Mouse (Mus musculus) duodenum, adult 2 months (tissue): ENCODE measurements around the gene Bpifa6. TPM values are rescaled to one million over a fixed set of nuclear protein-coding genes. Genes with fewer than 3 reads are reported as not detected.

ENCODE experiments used
- polyA plus RNA-seq: library from polyadenylated mRNA; depleted of rRNA; stranded (reverse); fragments of >200 nt; gene quantifications from 2 replicates; pipeline ENCODE4 v1.2.3, GENCODE M21; 2012; ENCODE audit warnings: low replicate concordance; rRNA removed

Bpifa6 gene
- polyA plus RNA-seq = not detected in 2 replicates

GRCm38 (mm10) chr2:153974582-153974981 is at the start of gene Bpifa6:
TSS of gene Bpifa6 (plus strand) at chr2:153974945.

DNA sequence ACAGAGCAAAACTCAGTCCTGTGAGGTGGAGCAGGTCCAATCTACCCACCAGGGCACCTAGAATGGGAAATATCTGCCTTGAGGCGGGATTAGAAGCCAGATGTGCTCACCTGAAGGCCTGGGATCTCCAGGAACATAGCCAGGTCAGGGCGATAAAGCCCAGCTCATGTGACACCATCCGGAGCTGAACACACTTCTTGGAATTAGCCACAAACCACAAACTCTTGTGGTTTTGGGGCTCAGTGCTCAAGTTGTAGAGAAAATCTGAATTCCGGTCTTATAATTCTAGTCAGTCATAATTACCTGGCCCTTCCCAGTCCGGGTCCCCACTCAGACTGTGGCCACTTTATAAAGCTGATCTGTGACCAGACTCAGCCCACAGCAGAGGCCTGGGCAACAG is 36.9 kb upstream of the Bpifa6 start, which contains the start of gene Bpifb4:
TSS of gene Bpifb4 (plus strand) at position 370 of the 400 bp plus-strand sequence.

GRCm38 (mm10) chr2:154007965-154008364 is 33.2 kb downstream of the Bpifa6 start, which contains the start of gene Bpifa2:
TSS of gene Bpifa2 (plus strand) at chr2:154008265.

Other genes with a start within 250 kb of the Bpifa6 start
- 1.7 and 2.0 TPM in 2 replicates for gene Mapre1, start 233.7 kb upstream of the Bpifa6 start, polyA plus RNA-seq
- gene Efcab8, start 195.0 kb upstream of the Bpifa6 start, polyA plus RNA-seq = 0.13 and 0.22 TPM in 2 replicates
- not detected in 2 replicates for gene Sun5, start 103.9 kb upstream of the Bpifa6 start, polyA plus RNA-seq
- gene Bpifb2, start 99.9 kb upstream of the Bpifa6 start, polyA plus RNA-seq = 0.07 TPM in 1 of 2 replicates, not detected in the other
- not detected in 2 replicates for gene Bpifb6, start 74.6 kb upstream of the Bpifa6 start, polyA plus RNA-seq
- gene Bpifb3, start 56.7 kb upstream of the Bpifa6 start, polyA plus RNA-seq = not detected in 2 replicates
- 0.06 TPM in 1 of 2 replicates, not detected in the other for gene Bpifb4, start 36.7 kb upstream of the Bpifa6 start, polyA plus RNA-seq
- gene Bpifa2, start 33.3 kb downstream of the Bpifa6 start, polyA plus RNA-seq = not detected in 2 replicates
- not detected in 2 replicates for gene Bpifa3, start 155.4 kb downstream of the Bpifa6 start, polyA plus RNA-seq
- not detected in 2 replicates for gene Bpifa1, start 167.9 kb downstream of the Bpifa6 start, polyA plus RNA-seq
- not detected in 2 replicates for gene Bpifa5, start 187.7 kb downstream of the Bpifa6 start, polyA plus RNA-seq
- gene Bpifb1, start 215.9 kb downstream of the Bpifa6 start, polyA plus RNA-seq = 0.13 and 0.28 TPM in 2 replicates
- gene Bpifb5, start 248.8 kb downstream of the Bpifa6 start, polyA plus RNA-seq = 0.09 TPM in 1 of 2 replicates, not detected in the other